Mouse (Mus musculus): ENCODE results near the gene Mlec.

DNA sequence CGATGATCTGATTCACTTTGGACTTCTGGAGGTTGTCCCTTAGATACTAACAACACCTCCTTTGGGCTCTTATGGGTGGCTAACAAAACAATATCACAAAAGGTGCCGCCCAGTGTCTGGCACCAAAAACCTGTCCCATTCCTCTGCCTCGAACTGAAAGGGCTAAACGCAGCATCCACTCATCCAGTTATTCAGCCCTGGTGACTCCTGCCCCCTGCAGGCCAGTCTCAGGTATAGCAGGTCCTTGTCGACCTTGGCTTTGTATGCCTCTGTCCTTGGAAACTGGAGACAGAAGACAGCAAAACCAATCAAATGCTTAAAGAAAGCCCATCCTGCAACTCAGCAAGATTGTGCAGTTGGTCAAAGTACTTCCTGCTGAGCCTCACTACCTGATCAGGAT, 30.8 kb upstream of the Mlec start:
- TF ChIP-seq CTCF (IDR thresholded peaks at IDR 0.05; ENCODE audit: low read depth, low read length) (peak; percentile 56; the same call in 1 of the 2 replicates), POLR2A (IDR thresholded peaks at IDR 0.05; ENCODE audit: borderline replicate concordance, low read depth, low read length) (no peak)

Data from bone marrow macrophage, adult 2 months (primary cell).